In genomic region chr5:64383215-64383614, GRCm38 (mm10) we compare ENCODE assay signal across 13 mouse cellular contexts.
A peak's percentile ranks its signal among the peaks of the same experiment; 100 is the strongest.
DNase-seq lines count a peak whose midpoint lies in the region; ATAC-seq and TF ChIP-seq lines count a peak whose summit lies in the region.
"Had no signal": no experiment of that assay in that cellular context is flagged by ENCODE, and none has a peak within 500 bp of the region (broad histone marks: within the 10 kb centered on the region; RNA-seq: fewer than 3 reads in every experiment).

No protein-coding gene starts in this region.

- no peak for ATAC-seq in forebrain, postnatal 0 days
- ATAC-seq in kidney, embryonic 16.5 days (ENCODE audit: low FRiP score, low TSS enrichment), result no peak
- peak; percentile 52 for ATAC-seq in limb, embryonic 14.5 days (ENCODE audit: low FRiP score, low read depth)
- no peak for ATAC-seq in forebrain, embryonic 14.5 days

- no peak overlapping the region for H3K9ac ChIP-seq in forebrain, postnatal 0 days
- no peak overlapping the region; the same call in 1 of the 2 replicates for H3K9ac ChIP-seq in kidney, embryonic 16.5 days (replicated peaks; ENCODE audit: low read length)
- H3K9ac ChIP-seq in limb, embryonic 14.5 days (ENCODE audit: low read depth, low read length, severe bottlenecking), result no peak overlapping the region
- H3K9ac ChIP-seq in forebrain, embryonic 14.5 days (ENCODE audit: low read length), result no peak overlapping the region
- H3K9ac ChIP-seq: limb, embryonic 15.5 days; lung, embryonic 15.5 days; neural tube, embryonic 13.5 days had no signal

- no peak for TF ChIP-seq POLR2A in limb, embryonic 14.5 days (IDR thresholded peaks at IDR 0.05; ENCODE audit: borderline replicate concordance, extremely low read depth, insufficient read depth, insufficient read length)
- TF ChIP-seq POLR2A in thymus, adult 2 months (IDR thresholded peaks at IDR 0.05; ENCODE audit: control insufficient read depth, extremely low read depth, insufficient read depth, low read length, poor library complexity), result no peak

- 0 out of 2 replicates have a peak overlapping the region, but pooled peaks have one; percentile 76 for H3K27ac ChIP-seq in forebrain, embryonic 10.5 days
- no peak overlapping the region for H3K27ac ChIP-seq in forebrain, postnatal 0 days (ENCODE audit: low read depth, low read length)
- peak overlapping the region; percentile 37 for H3K27ac ChIP-seq in kidney, embryonic 16.5 days (ENCODE audit: low read length)
- no peak overlapping the region for H3K27ac ChIP-seq in limb, embryonic 14.5 days (replicated peaks; ENCODE audit: low read depth, low read length)
- H3K27ac ChIP-seq in thymus, adult 2 months (ENCODE audit: control insufficient read depth, insufficient read depth, low read length), result no peak overlapping the region
- H3K27ac ChIP-seq in forebrain, embryonic 14.5 days (ENCODE audit: low read depth, low read length), result no peak overlapping the region
- H3K27ac ChIP-seq: hindbrain, postnatal 0 days; lung, embryonic 15.5 days; neural tube, embryonic 13.5 days had no signal

- H3K4me1 ChIP-seq in forebrain, embryonic 10.5 days, result peaks cover 61% of the 10 kb centered on the region
- H3K4me1 ChIP-seq in forebrain, postnatal 0 days (ENCODE audit: insufficient read depth), result no peaks in the 10 kb centered on the region
- H3K4me1 ChIP-seq in kidney, embryonic 16.5 days (ENCODE audit: insufficient read depth, low read length), result peaks cover 55% of the 10 kb centered on the region
- peaks cover 34% of the 10 kb centered on the region for H3K4me1 ChIP-seq in limb, embryonic 14.5 days (ENCODE audit: control insufficient read depth, insufficient read depth, low read length)
- peaks cover 27% of the 10 kb centered on the region for H3K4me1 ChIP-seq in thymus, adult 2 months (replicated peaks; ENCODE audit: control insufficient read depth, insufficient read depth, low read length)
- H3K4me1 ChIP-seq in forebrain, embryonic 14.5 days (ENCODE audit: control insufficient read depth, insufficient read depth, low read length), result 0 out of 2 replicates have a peak, but pooled peaks cover 4% of the 10 kb centered on the region

- H3K27me3 ChIP-seq in forebrain, embryonic 10.5 days (ENCODE audit: poor library complexity, severe bottlenecking), result 0 out of 2 replicates have a peak, but pooled peaks cover 5% of the 10 kb centered on the region
- H3K27me3 ChIP-seq in forebrain, postnatal 0 days (ENCODE audit: insufficient read depth, low read length), result no peaks in the 10 kb centered on the region
- no peaks in the 10 kb centered on the region for H3K27me3 ChIP-seq in kidney, embryonic 16.5 days (ENCODE audit: insufficient read depth, low read length)
- H3K27me3 ChIP-seq in limb, embryonic 14.5 days (ENCODE audit: control insufficient read depth, insufficient read depth, low read length), result no peaks in the 10 kb centered on the region
- H3K27me3 ChIP-seq in thymus, adult 2 months (ENCODE audit: control insufficient read depth, insufficient read depth, low read length), result no peaks in the 10 kb centered on the region
- H3K27me3 ChIP-seq in forebrain, embryonic 14.5 days (replicated peaks; ENCODE audit: control insufficient read depth, insufficient read depth, low read length), result no peaks in the 10 kb centered on the region
- H3K27me3 ChIP-seq: CH12.LX; limb, embryonic 15.5 days; lung, embryonic 15.5 days had no signal

- H3K4me2 ChIP-seq in forebrain, postnatal 0 days (ENCODE audit: low read depth), result no peak overlapping the region
- H3K4me2 ChIP-seq in kidney, embryonic 16.5 days (replicated peaks; ENCODE audit: low read depth, low read length), result no peak overlapping the region
- H3K4me2 ChIP-seq in limb, embryonic 14.5 days (replicated peaks; ENCODE audit: low read depth, low read length, severe bottlenecking), result no peak overlapping the region
- no peak overlapping the region for H3K4me2 ChIP-seq in forebrain, embryonic 14.5 days (ENCODE audit: low read length)
- H3K4me2 ChIP-seq: limb, embryonic 15.5 days; lung, embryonic 15.5 days; neural tube, embryonic 13.5 days had no signal

- H3K9me3 ChIP-seq in forebrain, embryonic 10.5 days, result no peaks in the 10 kb centered on the region
- no peaks in the 10 kb centered on the region for H3K9me3 ChIP-seq in forebrain, postnatal 0 days (ENCODE audit: low read length)
- no peaks in the 10 kb centered on the region for H3K9me3 ChIP-seq in kidney, embryonic 16.5 days (ENCODE audit: low read length)
- H3K9me3 ChIP-seq in limb, embryonic 14.5 days (ENCODE audit: control insufficient read depth, low read length), result no peaks in the 10 kb centered on the region
- H3K9me3 ChIP-seq in forebrain, embryonic 14.5 days (replicated peaks; ENCODE audit: control insufficient read depth, low read length), result no peaks in the 10 kb centered on the region
- H3K9me3 ChIP-seq: limb, embryonic 15.5 days; lung, embryonic 15.5 days; neural tube, embryonic 13.5 days had no signal

- H3K4me3 ChIP-seq in forebrain, embryonic 10.5 days, result no peak overlapping the region
- no peak overlapping the region for H3K4me3 ChIP-seq in forebrain, postnatal 0 days (ENCODE audit: low read depth, low read length)
- no peak overlapping the region for H3K4me3 ChIP-seq in kidney, embryonic 16.5 days (ENCODE audit: low read length)
- no peak overlapping the region for H3K4me3 ChIP-seq in limb, embryonic 14.5 days (replicated peaks; ENCODE audit: low read length)
- H3K4me3 ChIP-seq in thymus, adult 2 months (ENCODE audit: control insufficient read depth, insufficient read depth, low read length), result no peak overlapping the region
- H3K4me3 ChIP-seq in forebrain, embryonic 14.5 days (ENCODE audit: low read depth, low read length), result no peak overlapping the region
- H3K4me3 ChIP-seq: limb, embryonic 15.5 days; lung, embryonic 15.5 days; neural tube, embryonic 13.5 days had no signal

- WGBS in forebrain, embryonic 10.5 days, result 44% methylated on average over 4 of the region's 4 CpGs
- WGBS in forebrain, postnatal 0 days, result 75% methylated on average over 4 of the region's 4 CpGs
- 27% methylated on average over 4 of the region's 4 CpGs for WGBS in kidney, embryonic 16.5 days
- WGBS in limb, embryonic 14.5 days, result 27% methylated on average over 4 of the region's 4 CpGs
- WGBS in thymus, adult 2 months, result 98% methylated on average over 4 of the region's 4 CpGs
- WGBS in forebrain, embryonic 14.5 days, result 68% methylated on average over 4 of the region's 4 CpGs

- no peaks in the 10 kb centered on the region for H3K36me3 ChIP-seq in forebrain, embryonic 10.5 days (replicated peaks)
- no peaks in the 10 kb centered on the region for H3K36me3 ChIP-seq in forebrain, postnatal 0 days (ENCODE audit: insufficient read depth)
- H3K36me3 ChIP-seq in kidney, embryonic 16.5 days (ENCODE audit: insufficient read depth, low read length), result no peaks in the 10 kb centered on the region
- no peaks in the 10 kb centered on the region for H3K36me3 ChIP-seq in limb, embryonic 14.5 days (ENCODE audit: control insufficient read depth, insufficient read depth, low read length)
- H3K36me3 ChIP-seq in thymus, adult 2 months (ENCODE audit: control insufficient read depth, insufficient read depth, low read length), result no peaks in the 10 kb centered on the region
- no peaks in the 10 kb centered on the region for H3K36me3 ChIP-seq in forebrain, embryonic 14.5 days (ENCODE audit: control insufficient read depth, insufficient read depth, low read length)
- H3K36me3 ChIP-seq: limb, embryonic 15.5 days; lung, embryonic 15.5 days; neural tube, embryonic 13.5 days had no signal

- no peak for TF ChIP-seq CTCF in forebrain, postnatal 0 days (IDR thresholded peaks at IDR 0.05; ENCODE audit: low read depth)
- no peak for TF ChIP-seq CTCF in thymus, adult 2 months (IDR thresholded peaks at IDR 0.05; ENCODE audit: borderline replicate concordance, control insufficient read depth, extremely low read depth, insufficient read depth, low read length, poor library complexity)

- no peak for DNase-seq in forebrain, embryonic 10.5 days (ENCODE audit: extremely low spot score, low spot score)
- DNase-seq in forebrain, postnatal 0 days, result no peak
- no peak for DNase-seq in kidney, postnatal 4 days
- DNase-seq in forelimb bud, embryonic 11.5 days (ENCODE audit: low read depth, low spot score), result peak; percentile 59
- no peak for DNase-seq in limb, embryonic 14.5 days (ENCODE audit: low spot score)
- no peak for DNase-seq in thymus, adult 2 months
- DNase-seq in forebrain, embryonic 14.5 days (ENCODE audit: low spot score), result no peak

Comparison
In these comparisons a context has a peak if more than half of its experiments do, and no peak if none do; other contexts are left out.
1. H3K27ac ChIP-seq: peak in forebrain, embryonic 10.5 days (single experiment) and kidney, embryonic 16.5 days (single experiment); none in forebrain, postnatal 0 days (single experiment), limb, embryonic 14.5 days (single experiment), thymus, adult 2 months (single experiment) and forebrain, embryonic 14.5 days (single experiment).